Mouse (Mus musculus) hindbrain, embryonic 15.5 days (tissue): Measurements from ENCODE around the gene Clec11a. TPM values are rescaled to one million over a fixed set of nuclear protein-coding genes. Genes with fewer than 3 reads are reported as not detected.
A peak's percentile ranks its signal among the peaks of the same experiment; 100 is the strongest.
"Not testable (repeated sequence)": the region's sequence is repeated elsewhere in the genome, so short reads cannot be mapped to it uniquely, and the experiment has no call there.

ENCODE experiments used
- ATAC-seq: fragments of 200-750 bp; cut with Nextera tagmentation; 2 replicates; pipeline ENCODE4 v1.8.0; 2017; ENCODE audit warnings: low read depth, moderate number of reproducible peaks, moderate TSS enrichment; ENCODE audit not compliant: low FRiP score
- H3K27ac ChIP-seq: fragments of 300-500 bp; sonication (generic); replicated peaks from 2 replicates; pipeline ENCODE4 v1.5.1; 2015; ENCODE audit warnings: mild to moderate bottlenecking, inconsistent platforms
- H3K27me3 ChIP-seq: fragments of 300-500 bp; sonication (generic); 2 replicates; pipeline ENCODE4 v1.6.1; 2015; ENCODE audit warnings: control low read depth, inconsistent platforms
- H3K36me3 ChIP-seq: fragments of 300-500 bp; sonication (generic); 2 replicates; pipeline ENCODE4 v1.6.1; 2015; ENCODE audit warnings: control low read depth, inconsistent platforms
- H3K4me1 ChIP-seq: fragments of 300-500 bp; sonication (generic); replicated peaks from 2 replicates; pipeline ENCODE4 v1.6.1; 2015; ENCODE audit warnings: control low read depth, inconsistent platforms
- H3K4me2 ChIP-seq: fragments of 300-500 bp; sonication (generic); 2 replicates; pipeline ENCODE4 v1.6.1; 2015; ENCODE audit warnings: moderate library complexity, mild to moderate bottlenecking, inconsistent platforms
- H3K4me3 ChIP-seq: fragments of 300-500 bp; sonication (generic); 2 replicates; pipeline ENCODE4 v1.5.1; 2015; ENCODE audit warnings: mild to moderate bottlenecking, inconsistent platforms
- H3K9ac ChIP-seq: fragments of 300-500 bp; sonication (generic); 2 replicates; pipeline ENCODE4 v1.6.1; 2015; ENCODE audit warnings: inconsistent platforms
- H3K9me3 ChIP-seq: fragments of 300-500 bp; sonication (generic); 2 replicates; pipeline ENCODE4 v1.6.1; 2016; ENCODE audit warnings: control low read depth, inconsistent platforms
- WGBS: fragments of 180-500 bp; shearing (Covaris S2); methylation state at CpG from one replicate; pipeline ENCODE4 v1.1.7; 2015; 5-methylcytosine and 5-hydroxymethylcytosine counted together
- polyA plus RNA-seq: library from polyadenylated mRNA; unstranded; fragments of >200 nt; fragmentation: Nextera tagmentation; extraction: Ambion mirVana; gene quantifications from 2 replicates; pipeline ENCODE4 v1.2.1, GENCODE M21; 2015

The Clec11a gene
- polyA plus RNA-seq, 1 experiment from 2014 or later = 3.0 TPM

DNA sequence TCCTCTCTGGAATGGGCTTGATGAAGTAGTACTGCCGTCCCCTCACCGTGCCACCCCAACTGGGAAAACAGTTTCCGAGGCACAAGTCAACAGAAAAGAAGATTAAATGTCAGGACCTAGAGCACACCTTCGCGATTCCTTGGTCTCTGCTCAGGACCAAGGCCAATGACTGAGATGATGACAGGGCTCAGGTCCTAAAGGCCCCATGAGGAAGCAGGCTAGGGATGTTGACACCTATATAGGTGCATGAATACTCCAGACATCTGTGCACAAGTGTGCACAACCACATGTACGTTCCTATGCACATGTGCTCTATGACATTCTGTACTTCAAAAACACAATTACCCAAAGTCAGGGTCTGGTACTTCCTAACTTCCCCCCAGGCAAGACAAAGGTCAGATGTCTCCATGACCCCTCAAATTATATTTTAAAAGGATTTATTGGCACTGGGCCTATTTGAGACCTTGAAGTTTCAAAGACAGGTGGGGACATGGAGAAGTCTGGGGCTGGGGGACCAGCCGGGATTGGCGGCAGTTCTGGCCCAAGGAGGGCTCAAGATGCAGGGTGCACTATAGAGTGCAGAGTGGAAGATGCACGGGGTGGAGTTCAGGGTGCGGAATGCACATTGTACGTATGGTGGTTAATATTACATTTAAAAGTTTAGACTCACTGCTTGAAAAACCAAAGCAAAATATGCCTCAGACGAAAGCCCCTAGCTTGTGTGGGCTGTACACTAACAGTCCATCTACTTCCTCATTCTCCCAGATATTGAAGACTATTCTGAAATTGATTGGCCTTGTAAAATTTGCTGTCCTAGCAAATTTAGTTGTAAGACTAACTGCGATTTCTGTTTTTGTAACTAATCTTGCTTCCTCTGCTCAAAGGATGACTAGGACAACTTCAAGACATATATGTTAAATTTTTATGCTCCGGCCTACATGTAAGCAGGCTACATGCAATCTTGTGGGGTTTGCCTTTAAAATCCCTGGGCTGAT lies 3.1 kb downstream of the Clec11a start:
- 87% methylated on average over 14 of the region's 14 CpGs for WGBS

DNA sequence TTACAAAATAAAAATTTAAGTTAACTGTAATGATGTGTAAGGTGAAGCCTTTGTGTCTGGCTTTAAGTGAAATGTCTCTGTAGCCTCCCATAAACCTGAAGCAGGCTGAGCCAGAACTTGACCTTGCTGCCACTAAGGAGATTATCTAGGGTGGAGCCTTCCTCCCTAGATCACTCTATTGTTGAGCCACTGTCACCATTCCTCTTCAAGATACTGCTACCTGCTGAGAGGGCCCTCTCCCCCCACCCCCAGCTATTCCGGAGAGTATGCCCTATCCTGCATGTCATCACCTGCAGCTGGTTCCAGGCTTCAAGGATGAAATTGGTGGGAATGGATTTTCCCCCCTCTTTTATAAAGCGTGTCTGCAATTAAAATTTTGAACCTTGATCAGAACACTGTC lies 9.2 kb downstream of the Clec11a start:
- H3K36me3 ChIP-seq, H3K9ac ChIP-seq, H3K9me3 ChIP-seq, H3K27ac ChIP-seq, H3K27me3 ChIP-seq, H3K4me2 ChIP-seq, H3K4me1 ChIP-seq, H3K4me3 ChIP-seq, ATAC-seq: not testable (repeated sequence)
- 87% methylated on average over 2 of the region's 2 CpGs for WGBS

More for the DNA sequence above, 3.1 kb downstream of the Clec11a start:
- peaks cover 16% of the 10 kb centered on the region for H3K4me1 ChIP-seq
- H3K9me3 ChIP-seq = no peaks in the 10 kb centered on the region
- H3K9ac ChIP-seq = peak overlapping the region; percentile 87
- peak overlapping the region; percentile 69 for H3K4me3 ChIP-seq
- H3K27me3 ChIP-seq = no peaks in the 10 kb centered on the region
- no peak for ATAC-seq
- no peaks in the 10 kb centered on the region for H3K36me3 ChIP-seq
- H3K4me2 ChIP-seq = peak overlapping the region; percentile 65
- peak overlapping the region; percentile 93 for H3K27ac ChIP-seq

DNA sequence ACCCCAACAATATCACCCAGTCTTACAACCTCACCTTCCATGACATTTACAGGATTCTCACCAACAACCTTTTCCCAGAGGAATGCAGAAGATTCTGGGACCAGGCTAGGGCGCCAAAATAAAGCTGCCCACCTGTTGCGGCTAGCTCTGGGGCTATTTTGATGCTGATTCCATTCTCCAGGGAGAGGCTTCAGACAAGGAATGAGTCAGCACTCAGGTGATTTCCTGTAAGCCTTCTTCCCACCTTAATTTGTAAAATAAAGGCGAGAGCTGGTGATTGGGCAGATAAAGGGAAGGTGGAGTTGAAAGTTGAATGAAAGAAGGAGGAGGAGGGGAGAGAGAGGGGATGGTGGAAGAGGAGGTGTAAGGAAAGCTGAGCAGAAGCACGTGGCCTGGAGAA lies 15.3 kb downstream of the Clec11a start:
- Histone ChIP-seq H3K9me3 (no peaks in the 10 kb centered on the region), H3K4me3 (no peak overlapping the region), H3K27ac (no peak overlapping the region), H3K27me3 (peaks cover 2% of the 10 kb centered on the region; the same call in 1 of the 2 replicates), H3K4me1 (no peaks in the 10 kb centered on the region), H3K9ac (no peak overlapping the region), H3K36me3 (no peaks in the 10 kb centered on the region), H3K4me2 (no peak overlapping the region)
- ATAC-seq = no peak
- WGBS = 54% methylated on average over 4 of the region's 4 CpGs

DNA sequence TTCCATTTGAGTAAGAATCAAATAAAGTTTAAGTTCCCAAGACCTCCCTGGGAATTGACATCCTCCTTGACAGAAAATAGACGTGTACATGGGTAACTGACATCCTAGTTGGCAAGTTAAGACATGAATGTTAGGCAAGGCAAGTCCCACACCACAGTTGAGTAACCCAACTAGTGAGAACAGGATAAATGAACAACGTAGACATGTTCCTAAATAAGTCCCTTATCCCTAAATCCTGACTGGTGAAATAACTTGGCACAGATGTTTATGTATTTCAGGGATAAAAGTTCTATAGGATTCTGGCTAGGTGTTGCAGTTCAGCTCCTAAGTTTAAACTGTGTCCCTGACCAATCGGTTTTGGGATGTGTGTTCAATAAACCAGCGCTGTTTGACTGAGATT lies 15.7 kb downstream of the Clec11a start:
- WGBS = 86% methylated on average over 4 of the region's 4 CpGs
- Histone ChIP-seq H3K9ac (no peak overlapping the region), H3K36me3 (no peaks in the 10 kb centered on the region), H3K4me1 (no peaks in the 10 kb centered on the region), H3K4me3 (no peak overlapping the region), H3K9me3 (no peaks in the 10 kb centered on the region), H3K27ac (no peak overlapping the region), H3K4me2 (no peak overlapping the region), H3K27me3 (peaks cover 2% of the 10 kb centered on the region; the same call in 1 of the 2 replicates)
- no peak for ATAC-seq

DNA sequence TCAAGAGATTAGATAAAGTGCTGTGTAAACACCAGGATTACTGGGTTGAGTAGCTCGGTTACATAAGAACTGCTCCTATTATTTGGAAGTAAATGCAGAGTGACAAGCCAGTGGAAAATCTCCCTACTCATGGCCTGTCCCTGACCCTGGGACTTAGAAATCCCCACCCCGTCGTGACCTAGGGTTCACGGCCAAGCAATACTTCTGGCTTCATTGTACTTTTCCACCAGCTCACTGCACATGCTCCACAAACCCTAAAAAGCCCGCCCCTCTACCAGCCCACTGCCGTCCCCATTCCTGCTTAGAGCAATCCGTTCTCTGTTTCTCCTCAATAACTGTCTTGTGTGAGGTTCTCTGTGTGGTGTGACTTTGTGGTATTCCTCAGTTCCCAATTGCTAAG lies 18.9 kb downstream of the Clec11a start:
- Histone ChIP-seq H3K4me1 (no peaks in the 10 kb centered on the region), H3K9ac (no peak overlapping the region), H3K27me3 (peaks cover 2% of the 10 kb centered on the region; the same call in 1 of the 2 replicates), H3K4me2 (no peak overlapping the region), H3K27ac (no peak overlapping the region), H3K4me3 (no peak overlapping the region), H3K36me3 (no peaks in the 10 kb centered on the region), H3K9me3 (no peaks in the 10 kb centered on the region)
- WGBS = 73% methylated on average over 7 of the region's 7 CpGs
- ATAC-seq = no peak

DNA sequence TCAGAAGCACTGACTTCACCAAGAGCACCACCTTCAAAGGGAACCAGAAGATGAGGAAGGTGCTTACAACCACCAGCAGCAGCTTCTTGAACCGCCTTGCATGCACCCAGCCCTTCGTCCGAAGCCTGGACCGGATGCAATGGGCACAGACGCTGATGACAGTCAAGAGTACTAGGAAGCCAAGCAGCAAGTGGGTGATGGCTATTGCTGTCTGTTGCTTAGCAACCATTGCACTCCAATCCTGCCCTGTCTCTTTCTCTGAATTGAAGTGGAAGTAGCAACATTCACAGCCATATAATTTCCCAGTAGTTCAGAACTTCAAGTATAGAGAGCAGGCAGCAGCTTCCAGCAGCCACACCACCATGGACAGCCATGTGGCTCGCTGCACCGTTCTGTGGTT lies 25.1 kb downstream of the Clec11a start:
- Histone ChIP-seq H3K4me3 (no peak overlapping the region), H3K27me3 (no peaks in the 10 kb centered on the region), H3K4me1 (0 out of 2 replicates have a peak, but pooled peaks cover 6% of the 10 kb centered on the region), H3K9ac (no peak overlapping the region), H3K36me3 (no peaks in the 10 kb centered on the region), H3K9me3 (no peaks in the 10 kb centered on the region), H3K27ac (no peak overlapping the region; the same call in 1 of the 2 replicates), H3K4me2 (no peak overlapping the region)
- 62% methylated on average over 7 of the region's 7 CpGs for WGBS
- no peak; the same call in 1 of the 2 replicates for ATAC-seq

DNA sequence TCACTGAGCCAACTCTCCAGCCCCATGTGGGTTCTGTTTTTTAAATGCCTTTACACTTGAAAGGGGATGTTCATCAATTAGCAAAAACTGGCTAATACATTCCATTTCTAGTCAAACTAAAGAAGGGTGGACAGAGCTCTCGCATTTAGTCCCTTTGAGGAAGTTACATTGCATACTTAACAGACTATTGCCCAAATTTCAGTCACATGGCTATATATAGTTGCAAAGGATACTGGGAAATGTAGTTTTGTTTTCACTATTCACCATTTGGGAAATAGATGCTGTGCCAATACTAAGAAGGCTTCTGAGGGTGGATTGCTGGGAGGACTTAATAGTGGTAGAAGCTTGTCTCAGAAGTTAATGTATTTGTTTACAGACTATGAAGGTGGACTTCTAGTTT lies 25.7 kb downstream of the Clec11a start:
- 77% methylated on average over 1 of the region's 1 CpGs for WGBS
- H3K9ac ChIP-seq = no peak overlapping the region
- no peaks in the 10 kb centered on the region for H3K27me3 ChIP-seq
- H3K27ac ChIP-seq = no peak overlapping the region
- no peaks in the 10 kb centered on the region for H3K36me3 ChIP-seq
- H3K4me2 ChIP-seq = no peak overlapping the region
- H3K9me3 ChIP-seq = no peaks in the 10 kb centered on the region
- no peak overlapping the region for H3K4me3 ChIP-seq
- ATAC-seq = no peak
- H3K4me1 ChIP-seq = 0 out of 2 replicates have a peak, but pooled peaks cover 6% of the 10 kb centered on the region

DNA sequence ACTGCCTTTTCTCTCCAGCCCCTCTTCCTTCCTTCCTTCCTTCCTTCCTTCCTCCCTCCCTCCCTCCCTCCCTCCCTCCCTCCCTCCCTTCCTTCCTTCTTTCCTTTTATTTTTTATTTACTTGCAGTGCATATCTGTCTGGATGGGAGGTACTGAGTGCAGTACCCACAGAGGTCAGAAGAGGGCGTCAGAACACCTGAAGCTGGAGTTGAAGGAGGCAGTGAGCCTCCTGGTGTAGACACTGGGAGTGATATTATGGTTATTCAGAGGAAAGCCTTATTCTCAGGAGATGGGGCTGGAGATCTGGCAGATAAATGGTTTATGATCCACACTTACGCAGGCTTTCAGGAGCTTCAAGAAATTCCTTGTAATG lies 29.5 kb downstream of the Clec11a start:
- Histone ChIP-seq H3K27me3 (0 out of 2 replicates have a peak, but pooled peaks cover 4% of the 10 kb centered on the region), H3K9me3 (no peaks in the 10 kb centered on the region), H3K9ac (no peak overlapping the region), H3K27ac (no peak overlapping the region), H3K4me2 (no peak overlapping the region), H3K36me3 (no peaks in the 10 kb centered on the region), H3K4me1 (0 out of 2 replicates have a peak, but pooled peaks cover 6% of the 10 kb centered on the region), H3K4me3 (no peak overlapping the region)
- ATAC-seq = no peak
- 35% methylated on average over 2 of the region's 2 CpGs for WGBS

DNA sequence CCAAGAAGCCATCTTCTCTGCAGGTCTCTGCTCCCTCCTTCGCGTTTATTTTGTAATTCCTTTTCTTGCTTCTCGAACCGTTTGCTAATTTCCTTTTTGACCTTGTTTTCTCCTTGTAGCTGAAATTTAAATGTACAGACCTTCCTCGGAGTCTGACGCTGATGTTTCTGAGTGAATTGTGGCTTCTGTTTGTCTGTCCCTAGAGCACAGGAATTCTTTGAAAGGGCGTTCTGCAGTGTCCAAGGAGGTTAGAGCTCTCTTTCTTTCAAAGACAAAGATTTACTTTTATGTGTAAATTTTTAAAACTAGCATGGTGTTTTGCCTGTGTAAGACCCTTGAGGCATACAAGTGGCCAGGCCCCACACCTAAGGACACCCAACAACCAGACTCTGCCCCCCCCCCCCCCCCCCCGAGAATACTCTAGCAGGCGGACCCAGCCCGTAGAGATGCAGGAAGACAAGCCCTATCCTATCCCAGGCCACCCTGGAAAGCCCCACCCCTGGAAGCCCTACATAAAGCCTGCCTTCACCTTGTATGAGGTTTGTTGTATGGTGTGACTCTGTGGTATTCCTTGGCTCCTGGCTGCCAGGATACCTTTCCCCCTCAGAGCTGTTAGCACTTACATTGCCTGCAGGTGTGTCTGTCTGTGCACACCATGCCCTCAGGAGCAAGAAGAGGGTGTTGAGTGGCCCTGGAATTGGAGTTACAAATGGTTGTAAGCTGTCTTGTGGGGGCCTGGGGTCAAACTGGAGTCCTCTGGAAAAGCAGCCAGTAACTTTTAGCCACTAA lies 30.0 kb downstream of the Clec11a start:
- H3K4me1 ChIP-seq = 0 out of 2 replicates have a peak, but pooled peaks cover 3% of the 10 kb centered on the region
- H3K36me3 ChIP-seq = no peaks in the 10 kb centered on the region
- no peak overlapping the region for H3K9ac ChIP-seq
- H3K4me3 ChIP-seq = no peak overlapping the region
- H3K27me3 ChIP-seq = 0 out of 2 replicates have a peak, but pooled peaks cover 4% of the 10 kb centered on the region
- no peaks in the 10 kb centered on the region for H3K9me3 ChIP-seq
- ATAC-seq = no peak
- H3K27ac ChIP-seq = no peak overlapping the region
- WGBS = 67% methylated on average over 9 of the region's 10 CpGs
- no peak overlapping the region for H3K4me2 ChIP-seq

DNA sequence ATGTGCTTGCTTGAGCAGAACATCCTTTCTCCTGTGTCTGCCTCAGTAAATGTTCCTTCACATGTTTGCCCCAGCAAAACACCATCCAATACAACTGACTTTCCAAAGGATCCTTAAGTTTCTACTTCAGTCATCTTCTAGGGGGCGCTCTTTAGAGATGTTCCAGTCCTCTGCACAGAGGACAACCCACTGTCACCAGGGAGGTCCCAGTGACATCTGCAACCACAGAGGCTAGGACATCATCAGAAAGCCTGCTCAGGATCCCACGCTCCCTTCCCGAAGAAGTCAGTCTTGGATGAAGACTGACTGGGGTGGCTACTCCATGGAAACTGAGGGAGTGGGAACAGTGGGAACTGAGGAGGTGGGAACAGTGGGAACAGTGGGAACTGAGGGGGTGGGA lies 31.2 kb downstream of the Clec11a start:
- no peaks in the 10 kb centered on the region for H3K9me3 ChIP-seq
- H3K36me3 ChIP-seq = no peaks in the 10 kb centered on the region
- H3K4me3 ChIP-seq = no peak overlapping the region
- H3K9ac ChIP-seq = no peak overlapping the region
- H3K27me3 ChIP-seq = 0 out of 2 replicates have a peak, but pooled peaks cover 4% of the 10 kb centered on the region
- ATAC-seq = no peak
- 84% methylated on average over 3 of the region's 3 CpGs for WGBS
- H3K4me2 ChIP-seq = no peak overlapping the region
- H3K27ac ChIP-seq = no peak overlapping the region
- H3K4me1 ChIP-seq = no peaks in the 10 kb centered on the region

DNA sequence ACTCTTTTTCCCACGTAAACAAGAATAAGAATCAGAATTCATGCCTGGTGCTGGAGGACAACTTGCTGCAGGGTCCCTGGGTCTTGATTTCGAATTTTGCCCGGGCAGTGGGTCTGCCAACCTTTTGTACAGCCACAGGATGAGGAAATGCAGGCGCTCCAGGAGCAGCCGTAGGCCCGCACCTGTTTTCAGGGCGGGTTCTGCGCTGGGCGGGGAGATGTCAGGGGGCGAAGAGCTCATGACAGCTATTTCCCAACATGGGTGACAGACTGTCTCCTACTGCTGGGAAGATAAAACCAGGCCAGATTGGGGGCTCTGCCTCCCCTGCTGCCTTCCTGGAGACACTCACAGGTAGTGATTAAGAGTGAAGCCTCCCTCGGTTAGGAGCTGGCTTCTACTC lies 32.6 kb downstream of the Clec11a start:
- Histone ChIP-seq H3K9ac (no peak overlapping the region), H3K36me3 (no peaks in the 10 kb centered on the region), H3K27ac (no peak overlapping the region), H3K4me3 (no peak overlapping the region), H3K27me3 (0 out of 2 replicates have a peak, but pooled peaks cover 4% of the 10 kb centered on the region), H3K9me3 (no peaks in the 10 kb centered on the region), H3K4me1 (no peaks in the 10 kb centered on the region), H3K4me2 (no peak overlapping the region)
- ATAC-seq = no peak
- 44% methylated on average over 11 of the region's 11 CpGs for WGBS

DNA sequence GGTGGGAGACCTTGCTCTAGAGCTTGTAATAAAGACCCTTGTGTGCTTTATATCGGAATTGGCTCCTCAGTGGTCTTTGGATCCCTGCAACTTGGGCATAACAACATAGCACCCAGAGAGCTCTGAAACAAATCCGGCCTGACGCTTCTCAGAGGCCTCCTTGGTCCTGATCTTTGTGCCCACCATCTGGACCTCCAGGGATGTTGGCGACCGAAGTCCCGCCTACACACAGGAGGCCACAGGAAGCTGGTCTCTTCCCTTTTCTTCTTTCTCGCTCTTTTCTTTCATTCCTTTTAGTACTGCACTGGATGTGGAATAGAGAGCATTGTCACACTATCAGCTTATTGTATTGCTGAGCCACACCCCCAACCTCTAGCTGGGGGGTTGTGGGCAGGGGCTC lies 33.3 kb downstream of the Clec11a start:
- Histone ChIP-seq H3K36me3 (no peaks in the 10 kb centered on the region), H3K4me1 (no peaks in the 10 kb centered on the region), H3K9ac (no peak overlapping the region), H3K27ac (no peak overlapping the region), H3K9me3 (no peaks in the 10 kb centered on the region), H3K27me3 (0 out of 2 replicates have a peak, but pooled peaks cover 4% of the 10 kb centered on the region), H3K4me2 (no peak overlapping the region), H3K4me3 (no peak overlapping the region)
- ATAC-seq = no peak
- 43% methylated on average over 7 of the region's 7 CpGs for WGBS
